Mouse (Mus musculus) ES-Bruce4 (cell line): ENCODE results near the gene 1700025G04Rik.
"Not testable (repeated sequence)": the region's sequence is repeated elsewhere in the genome, so short reads cannot be mapped to it uniquely, and the experiment has no call there.

ENCODE experiments used
- CTCF ChIP-seq: IDR thresholded peaks from one replicate; pipeline ENCODE4 v1.8.1; 2011; ENCODE audit warnings: low read depth, low read length
- EP300 ChIP-seq: IDR thresholded peaks from 2 replicates; pipeline ENCODE4 v1.6.1; 2011; ENCODE audit warnings: low read depth, low read length; ENCODE audit not compliant: insufficient read depth
- POLR2A ChIP-seq: IDR thresholded peaks from one replicate; pipeline ENCODE4 v1.8.1; 2011; ENCODE audit warnings: low read length; ENCODE audit not compliant: insufficient read depth

DNA sequence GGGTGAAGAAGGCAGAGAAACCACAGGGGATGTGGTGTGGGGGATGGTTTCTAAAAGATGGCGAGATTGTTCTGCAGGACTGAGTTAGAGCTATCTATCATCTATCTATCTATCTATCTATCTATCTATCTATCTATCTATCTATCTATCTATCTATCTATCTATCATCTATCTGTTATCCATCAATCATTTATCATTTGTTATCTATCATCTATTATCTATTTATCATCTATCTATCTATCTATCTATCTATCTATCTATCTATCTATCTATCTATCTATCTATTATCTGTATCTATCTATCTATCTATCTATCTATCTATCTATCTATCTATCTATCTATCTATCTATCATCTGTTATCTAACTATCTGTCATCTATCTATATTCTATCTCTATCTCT, 249.6 kb downstream of the 1700025G04Rik start:
- not testable (repeated sequence) for TF ChIP-seq CTCF, POLR2A, EP300
